Mouse (Mus musculus) ES-Bruce4 (cell line): ENCODE measurements around the gene Acot12.

Experiments
- CTCF ChIP-seq: IDR thresholded peaks from one replicate; pipeline ENCODE4 v1.8.1; 2011; ENCODE audit warnings: low read depth, low read length
- EP300 ChIP-seq: IDR thresholded peaks from 2 replicates; pipeline ENCODE4 v1.6.1; 2011; ENCODE audit warnings: low read depth, low read length; ENCODE audit not compliant: insufficient read depth
- POLR2A ChIP-seq: IDR thresholded peaks from one replicate; pipeline ENCODE4 v1.8.1; 2011; ENCODE audit warnings: low read length; ENCODE audit not compliant: insufficient read depth

GRCm38 (mm10) chr13:91723736-91724119, 17.6 kb upstream of the Acot12 start:
- TF ChIP-seq CTCF (no peak), EP300 (no peak), POLR2A (no peak)
